Mouse (Mus musculus): ENCODE measurements around the gene Bcl2a1c. TPM values are rescaled to one million over a fixed set of nuclear protein-coding genes. Genes with fewer than 3 reads are reported as not detected.

Bcl2a1c gene
- not detected for polyA plus RNA-seq (2014; fragmentation: Illumina TruSeq; extraction: RNeasy Lipid Tissue Mini Kit (QIAGEN cat#74804); ENCODE audit: low read depth, low replicate concordance)

GRCm38 (mm10) chr9:114329855-114330254, at the start of gene Bcl2a1c:
Gene Bcl2a1c (plus strand): TSS chr9:114330135.

Other genes with a start within 250 kb of the Bcl2a1c start
- 23.8 TPM for gene Crtap, start 60.5 kb downstream of the Bcl2a1c start, polyA plus RNA-seq (2014; fragmentation: Illumina TruSeq; extraction: RNeasy Lipid Tissue Mini Kit (QIAGEN cat#74804); ENCODE audit: low read depth, low replicate concordance)
- 4.2 TPM for gene Glb1, start 70.9 kb downstream of the Bcl2a1c start, polyA plus RNA-seq (2014; fragmentation: Illumina TruSeq; extraction: RNeasy Lipid Tissue Mini Kit (QIAGEN cat#74804); ENCODE audit: low read depth, low replicate concordance)
- gene Tmppe, start 71.0 kb downstream of the Bcl2a1c start, polyA plus RNA-seq (2014; fragmentation: Illumina TruSeq; extraction: RNeasy Lipid Tissue Mini Kit (QIAGEN cat#74804); ENCODE audit: low read depth, low replicate concordance): 0.43 TPM
- gene Ccr4, start 174.8 kb downstream of the Bcl2a1c start, polyA plus RNA-seq (2014; fragmentation: Illumina TruSeq; extraction: RNeasy Lipid Tissue Mini Kit (QIAGEN cat#74804); ENCODE audit: low read depth, low replicate concordance): 0.57 TPM
- not detected for gene C130032M10Rik, start 185.6 kb downstream of the Bcl2a1c start, polyA plus RNA-seq (2014; fragmentation: Illumina TruSeq; extraction: RNeasy Lipid Tissue Mini Kit (QIAGEN cat#74804); ENCODE audit: low read depth, low replicate concordance)
- 0.97 TPM for gene Trim71, start 234.2 kb downstream of the Bcl2a1c start, polyA plus RNA-seq (2014; fragmentation: Illumina TruSeq; extraction: RNeasy Lipid Tissue Mini Kit (QIAGEN cat#74804); ENCODE audit: low read depth, low replicate concordance)